Mouse (Mus musculus): Measurements from ENCODE around the gene Fdps. TPM values are rescaled to one million over a fixed set of nuclear protein-coding genes. Genes with fewer than 3 reads are reported as not detected.

Fdps gene
- polyA plus RNA-seq, 1 experiment: not detected

DNA sequence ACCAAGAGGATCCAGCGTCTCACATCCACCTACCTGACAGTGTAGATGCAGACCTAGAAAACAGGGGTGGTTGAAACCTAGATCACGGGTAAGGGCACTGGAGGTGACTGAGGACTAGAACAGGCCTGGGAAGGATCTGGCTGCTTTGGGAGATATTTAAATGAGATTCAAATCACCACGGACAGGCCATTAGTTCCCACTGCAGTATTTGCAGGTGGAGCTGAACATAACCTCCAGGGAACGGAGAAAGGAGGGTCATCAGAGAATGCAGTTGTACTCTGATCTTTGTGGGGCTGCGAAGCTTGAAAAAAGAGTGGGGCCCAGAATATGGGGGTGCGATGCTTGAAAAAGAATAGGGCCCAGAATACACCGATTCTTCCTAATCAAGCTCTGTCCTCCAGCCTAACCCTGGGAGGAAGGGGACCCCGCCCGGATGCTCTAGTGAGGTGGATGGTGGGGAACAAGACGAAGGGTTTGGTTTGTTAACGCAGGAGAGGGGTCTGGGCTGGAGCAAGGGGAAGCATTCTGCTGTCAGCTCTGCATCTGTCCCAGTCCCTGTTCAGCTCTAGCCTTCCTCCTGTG, 9.2 kb downstream of the Fdps start:
- H3K27ac ChIP-seq (ENCODE audit: insufficient read depth, low read depth, low read length): peak overlapping the region; percentile 58; the same call in 1 of the 2 replicates
- WGBS: 27% methylated on average over 11 of the region's 11 CpGs
- peak overlapping the region; percentile 75 for H3K4me3 ChIP-seq (ENCODE audit: insufficient read depth, low read depth, low read length)
- no peak for TF ChIP-seq POLR2A (IDR thresholded peaks at IDR 0.05; ENCODE audit: insufficient read depth, low read depth, low read length)
- no peak for TF ChIP-seq CTCF (IDR thresholded peaks at IDR 0.05; ENCODE audit: insufficient read depth, low read depth, low read length)
- peaks cover 39% of the 10 kb centered on the region for H3K4me1 ChIP-seq (ENCODE audit: control insufficient read depth, insufficient read depth, low read length)

DNA sequence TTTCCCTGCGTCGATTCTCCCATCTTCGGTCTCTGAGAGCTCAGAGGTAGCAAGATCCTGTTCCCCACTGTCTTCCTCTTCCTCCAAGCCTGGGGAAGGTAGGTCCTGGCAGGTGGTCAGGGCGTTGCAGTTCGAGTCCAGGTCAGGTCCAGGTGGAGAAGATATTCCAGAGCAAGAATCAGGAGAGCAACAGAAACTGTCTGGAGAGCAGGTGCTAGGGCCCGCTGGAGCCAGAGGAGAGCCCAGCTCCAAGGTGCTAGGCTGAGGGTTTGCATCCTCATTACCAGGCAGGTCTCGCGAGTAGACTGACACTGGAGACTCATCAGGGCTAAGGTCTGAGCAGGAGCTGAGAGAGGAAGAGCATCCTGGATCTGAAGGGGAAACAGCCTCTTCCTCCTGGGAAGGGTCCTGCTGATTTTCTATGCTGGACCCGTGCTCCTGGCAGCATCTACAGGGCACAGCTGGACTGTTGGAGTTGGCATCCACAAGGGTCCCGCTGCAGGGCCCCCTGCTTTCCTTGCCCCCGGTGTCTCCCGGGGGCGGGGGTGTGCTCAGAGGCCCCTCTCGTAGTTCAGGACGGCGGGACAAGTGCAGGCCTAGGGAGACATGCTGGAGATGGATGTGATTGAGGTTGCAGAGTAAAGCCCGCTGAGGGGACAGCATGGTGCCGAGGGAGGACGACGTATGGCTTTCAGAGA, 9.8 kb downstream of the Fdps start:
- H3K27ac ChIP-seq (ENCODE audit: insufficient read depth, low read depth, low read length): peak overlapping the region; percentile 58
- no peak for TF ChIP-seq CTCF (IDR thresholded peaks at IDR 0.05; ENCODE audit: insufficient read depth, low read depth, low read length)
- no peak for TF ChIP-seq POLR2A (IDR thresholded peaks at IDR 0.05; ENCODE audit: insufficient read depth, low read depth, low read length)
- peak overlapping the region; percentile 75 for H3K4me3 ChIP-seq (ENCODE audit: insufficient read depth, low read depth, low read length)
- H3K4me1 ChIP-seq (ENCODE audit: control insufficient read depth, insufficient read depth, low read length): peaks cover 41% of the 10 kb centered on the region
- WGBS: 21% methylated on average over 20 of the region's 20 CpGs

DNA sequence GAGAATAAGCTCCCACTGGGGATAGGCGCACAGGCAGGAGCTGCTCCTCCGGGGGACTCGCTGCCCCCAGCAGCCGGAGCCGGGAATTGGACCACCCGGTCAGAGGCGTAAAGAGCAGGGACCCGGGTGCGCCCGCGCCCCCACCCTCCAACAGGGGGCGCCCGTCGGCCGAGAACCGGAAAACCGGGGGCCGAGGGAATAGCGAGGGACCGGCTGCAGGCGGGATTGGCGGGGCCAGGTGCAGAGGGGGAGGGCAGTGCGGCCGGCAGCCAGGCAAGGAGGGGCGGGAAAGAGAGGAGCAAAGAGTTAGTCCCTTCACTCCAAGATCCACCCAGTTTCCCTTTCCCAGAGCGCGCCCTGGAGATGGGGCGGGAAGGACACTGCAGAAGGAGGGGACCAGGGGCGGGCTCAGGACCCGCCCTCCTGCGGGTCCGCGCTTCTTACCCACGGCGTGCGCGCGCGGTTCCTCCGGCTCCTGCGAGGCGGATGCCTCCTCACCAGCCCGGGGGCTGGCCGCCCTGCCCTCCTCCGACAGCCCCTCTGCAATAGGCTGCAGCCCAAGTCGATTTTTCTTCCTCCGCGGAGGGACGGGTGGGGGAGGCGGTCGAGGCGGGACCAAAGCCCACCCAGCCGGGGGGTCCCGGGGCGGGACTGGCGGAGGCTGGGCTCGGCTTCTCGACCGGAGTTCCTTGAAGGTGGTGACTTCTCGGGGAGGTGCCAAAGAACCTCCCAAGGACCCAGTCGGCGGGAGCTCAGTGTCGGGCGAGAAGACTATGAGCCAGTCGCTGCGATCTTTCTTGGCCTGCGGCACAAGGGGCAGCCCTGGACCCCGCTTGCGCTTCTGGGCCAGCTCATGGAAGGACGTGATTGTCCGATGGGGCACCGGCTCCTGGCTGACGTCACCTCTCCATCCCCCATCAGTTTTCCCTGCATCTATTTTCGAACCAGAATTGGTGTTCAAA, 10.8 kb downstream of the Fdps start:
- TF ChIP-seq POLR2A (IDR thresholded peaks at IDR 0.05; ENCODE audit: insufficient read depth, low read depth, low read length) (peak; percentile 5; the same call in 1 of the 2 replicates), CTCF (IDR thresholded peaks at IDR 0.05; ENCODE audit: insufficient read depth, low read depth, low read length) (peak; percentile 86)
- Histone ChIP-seq H3K27ac (ENCODE audit: insufficient read depth, low read depth, low read length) (peak overlapping the region; percentile 49; the same call in 1 of the 2 replicates), H3K4me1 (ENCODE audit: control insufficient read depth, insufficient read depth, low read length) (peaks cover 41% of the 10 kb centered on the region), H3K4me3 (ENCODE audit: insufficient read depth, low read depth, low read length) (peak overlapping the region; percentile 75)
- WGBS: under 1% methylated on average over 71 of the region's 74 CpGs

DNA sequence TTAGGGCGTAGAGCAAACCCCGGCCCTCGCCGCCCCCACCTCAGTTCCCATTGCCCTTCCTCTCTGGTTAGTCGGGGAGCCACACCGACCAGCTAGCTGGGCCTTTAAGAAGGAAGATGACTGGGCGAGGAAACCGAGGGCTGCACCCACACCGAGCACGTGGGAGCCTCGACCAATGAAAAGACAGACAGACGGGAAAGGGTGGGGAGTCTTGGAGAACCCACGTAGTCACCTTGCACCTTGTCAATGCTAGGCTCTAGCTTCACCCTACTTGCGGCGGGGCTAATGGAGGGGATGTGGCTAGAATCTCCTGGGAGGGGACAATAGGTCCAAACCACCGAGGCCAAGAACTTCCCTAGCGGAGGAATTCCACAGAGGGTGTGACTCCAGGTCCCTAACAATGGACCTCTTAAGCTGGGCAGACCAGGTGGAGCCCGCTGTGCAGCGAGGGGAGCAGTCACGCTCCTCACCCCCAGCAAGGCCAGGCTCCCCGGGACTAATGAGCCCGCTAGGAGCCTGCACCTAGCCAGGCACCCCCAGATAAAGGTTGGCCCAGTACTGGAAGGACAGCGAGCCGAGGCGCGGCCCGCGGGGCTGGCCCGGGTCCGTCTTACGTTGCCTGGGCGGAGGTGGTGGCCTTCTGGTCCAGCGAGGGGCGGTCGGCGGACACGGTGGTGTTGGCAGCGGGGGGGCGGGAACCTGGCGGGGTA, 11.7 kb downstream of the Fdps start:
- Histone ChIP-seq H3K4me1 (ENCODE audit: control insufficient read depth, insufficient read depth, low read length) (peaks cover 41% of the 10 kb centered on the region), H3K27ac (ENCODE audit: insufficient read depth, low read depth, low read length) (peak overlapping the region; percentile 49), H3K4me3 (ENCODE audit: insufficient read depth, low read depth, low read length) (peak overlapping the region; percentile 75)
- TF ChIP-seq POLR2A (IDR thresholded peaks at IDR 0.05; ENCODE audit: insufficient read depth, low read depth, low read length) (no peak), CTCF (IDR thresholded peaks at IDR 0.05; ENCODE audit: insufficient read depth, low read depth, low read length) (no peak)
- WGBS: under 1% methylated on average over 40 of the region's 40 CpGs

DNA sequence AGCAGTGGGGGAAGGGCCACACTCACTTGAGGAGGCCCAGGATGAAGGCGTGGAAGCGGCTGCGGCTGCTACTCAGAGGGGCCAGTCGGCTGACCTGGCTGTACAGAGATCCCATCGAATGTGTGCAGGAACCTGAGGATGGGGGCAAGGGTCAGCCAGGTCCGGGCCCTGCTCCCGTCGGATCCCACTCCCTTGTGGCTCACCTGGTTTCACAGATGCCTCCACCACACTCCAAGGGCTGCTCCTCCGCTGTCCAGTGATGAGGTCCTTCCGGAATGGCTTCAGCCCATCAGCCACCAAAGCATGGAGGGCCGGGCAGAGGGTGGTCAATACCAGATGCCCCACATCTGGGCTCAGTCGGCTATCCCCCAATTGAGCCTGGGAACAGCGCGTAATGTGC, 12.8 kb downstream of the Fdps start:
- TF ChIP-seq POLR2A (IDR thresholded peaks at IDR 0.05; ENCODE audit: insufficient read depth, low read depth, low read length) (no peak), CTCF (IDR thresholded peaks at IDR 0.05; ENCODE audit: insufficient read depth, low read depth, low read length) (no peak)
- WGBS: 77% methylated on average over 14 of the region's 14 CpGs
- peak overlapping the region; percentile 75 for H3K4me3 ChIP-seq (ENCODE audit: insufficient read depth, low read depth, low read length)

DNA sequence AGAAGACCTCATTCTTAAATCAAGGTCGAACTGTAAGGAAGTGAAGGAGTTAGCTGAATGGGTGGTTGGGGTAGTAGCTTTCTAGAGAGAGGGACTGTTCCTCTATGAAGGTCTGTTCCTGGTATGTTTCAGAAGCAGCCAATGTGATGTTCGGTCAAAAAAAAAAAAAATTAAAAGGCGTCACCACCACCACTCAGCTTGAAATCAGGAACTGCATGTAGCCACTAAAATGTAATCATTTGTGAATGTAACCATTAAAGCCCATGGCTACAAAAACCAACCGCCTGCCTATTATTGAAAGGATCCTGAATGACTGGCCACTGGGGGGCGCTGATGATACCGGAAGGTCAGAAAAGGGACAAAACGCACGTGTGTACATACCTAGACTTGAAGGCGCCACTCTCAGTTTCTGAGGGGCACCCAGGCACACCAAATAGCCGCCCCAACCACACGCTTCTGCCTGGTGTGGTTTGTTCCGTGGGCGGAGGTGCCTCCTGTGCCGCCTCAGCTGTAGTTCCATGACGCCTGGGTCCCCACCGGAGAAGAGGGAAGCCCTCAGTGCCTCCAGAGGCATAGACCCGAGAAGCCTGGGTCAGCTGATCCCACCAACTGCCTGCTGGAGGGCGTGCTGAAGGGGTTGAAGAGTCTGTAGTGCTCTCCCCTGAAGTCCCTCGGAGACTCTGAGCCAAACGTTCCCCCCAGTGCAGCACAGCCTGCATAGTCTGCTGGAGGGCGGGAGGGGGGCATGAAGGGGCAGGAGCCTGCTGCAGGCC, 14.2 kb downstream of the Fdps start:
- Histone ChIP-seq H3K27ac (ENCODE audit: insufficient read depth, low read depth, low read length) (no peak overlapping the region), H3K4me1 (ENCODE audit: control insufficient read depth, insufficient read depth, low read length) (peaks cover 33% of the 10 kb centered on the region), H3K4me3 (ENCODE audit: insufficient read depth, low read depth, low read length) (no peak overlapping the region)
- 29% methylated on average over 21 of the region's 21 CpGs for WGBS
- TF ChIP-seq CTCF (IDR thresholded peaks at IDR 0.05; ENCODE audit: insufficient read depth, low read depth, low read length) (peak; percentile 51), POLR2A (IDR thresholded peaks at IDR 0.05; ENCODE audit: insufficient read depth, low read depth, low read length) (no peak)

More for the DNA sequence above, 12.8 kb downstream of the Fdps start:
- peaks cover 37% of the 10 kb centered on the region for H3K4me1 ChIP-seq (ENCODE audit: control insufficient read depth, insufficient read depth, low read length)
- no peak overlapping the region for H3K27ac ChIP-seq (ENCODE audit: insufficient read depth, low read depth, low read length)

DNA sequence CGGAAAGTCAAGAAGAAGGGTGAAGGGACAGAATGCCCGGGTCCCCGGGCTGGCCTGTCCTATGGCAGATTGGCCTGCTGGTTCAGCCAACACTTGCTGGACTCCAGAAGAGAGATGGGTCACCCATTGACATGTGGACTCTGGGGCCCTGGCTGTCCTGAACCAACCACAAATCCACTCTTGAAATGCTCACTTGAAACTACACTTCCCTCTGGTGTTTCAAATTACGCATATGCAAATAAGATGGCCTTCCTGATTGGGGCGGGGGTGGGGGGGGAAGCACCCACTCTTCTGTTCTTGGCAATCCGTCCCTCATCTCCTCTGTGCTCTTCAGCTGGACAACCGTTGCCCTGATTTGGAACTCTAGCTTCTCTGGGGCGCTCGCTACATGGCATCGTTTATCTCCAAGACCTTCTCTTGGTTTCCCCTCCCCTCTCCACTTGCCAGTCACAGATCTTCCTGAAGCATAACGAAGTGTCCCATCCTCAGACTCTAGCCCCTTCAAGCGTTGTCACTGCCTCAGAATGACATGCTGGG, 17.0 kb downstream of the Fdps start:
- Histone ChIP-seq H3K4me1 (ENCODE audit: control insufficient read depth, insufficient read depth, low read length) (peaks cover 19% of the 10 kb centered on the region), H3K27ac (ENCODE audit: insufficient read depth, low read depth, low read length) (no peak overlapping the region), H3K4me3 (ENCODE audit: insufficient read depth, low read depth, low read length) (no peak overlapping the region)
- TF ChIP-seq POLR2A (IDR thresholded peaks at IDR 0.05; ENCODE audit: insufficient read depth, low read depth, low read length) (no peak), CTCF (IDR thresholded peaks at IDR 0.05; ENCODE audit: insufficient read depth, low read depth, low read length) (no peak)
- 82% methylated on average over 12 of the region's 12 CpGs for WGBS

All from olfactory bulb, adult 2 months (tissue).